Mouse (Mus musculus) small intestine, adult 2 months (tissue): Measurements from ENCODE around the gene Slc35f5.

ENCODE experiments used
- CTCF ChIP-seq: fragments of 200-500 bp; IDR thresholded peaks from 2 replicates; pipeline ENCODE4 v1.5.1; 2012; ENCODE audit warnings: low read depth, mild to moderate bottlenecking, control low read depth, inconsistent platforms, low read length, moderate library complexity, mixed read lengths; ENCODE audit not compliant: insufficient replicate concordance, insufficient read length; ENCODE audit errors: extremely low read depth
- POLR2A ChIP-seq: fragments of 200-500 bp; IDR thresholded peaks from 2 replicates; pipeline ENCODE4 v1.6.1; 2012; ENCODE audit warnings: low read depth, mild to moderate bottlenecking, control low read depth, inconsistent platforms, low read length, moderate library complexity

DNA sequence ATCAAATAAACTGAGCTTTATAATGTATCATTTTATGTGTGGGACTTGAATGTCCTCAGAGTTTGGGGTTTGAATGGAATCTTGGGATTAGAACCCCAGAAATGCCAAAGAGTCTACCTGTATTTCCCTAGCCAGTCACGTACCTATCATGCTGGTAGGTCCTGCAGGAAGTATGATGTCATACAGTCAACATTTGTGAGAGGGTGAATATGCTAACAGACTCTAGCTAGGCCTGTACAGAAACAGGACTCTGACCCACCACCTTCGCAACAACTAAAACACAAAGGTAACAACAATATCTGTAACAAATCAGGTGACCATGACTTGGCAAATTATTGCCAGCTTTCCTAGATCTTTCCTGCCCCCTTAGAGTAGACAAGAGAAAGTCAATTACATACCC is 8.8 kb upstream of the Slc35f5 start:
- no peak for TF ChIP-seq CTCF
- TF ChIP-seq POLR2A: no peak
